Mouse (Mus musculus) embryonic facial prominence, embryonic 15.5 days (tissue): ENCODE data around the gene Cyp2t4. TPM values are rescaled to one million over a fixed set of nuclear protein-coding genes. Genes with fewer than 3 reads are reported as not detected.

Experiments used
- ATAC-seq: fragments of 200-750 bp; cut with Nextera tagmentation; 2 replicates; pipeline ENCODE4 v1.8.0; 2017; ENCODE audit warnings: low read depth, moderate TSS enrichment; ENCODE audit not compliant: insufficient number of reproducible peaks, low FRiP score, low TSS enrichment
- H3K27ac ChIP-seq: fragments of 300-500 bp; sonication (generic); replicated peaks from 2 replicates; pipeline ENCODE4 v1.5.1; 2015; ENCODE audit warnings: mild to moderate bottlenecking, inconsistent platforms
- H3K27me3 ChIP-seq: fragments of 300-500 bp; sonication (generic); 2 replicates; pipeline ENCODE4 v1.6.1; 2015; ENCODE audit warnings: inconsistent platforms
- H3K36me3 ChIP-seq: fragments of 300-500 bp; sonication (generic); 2 replicates; pipeline ENCODE4 v1.6.1; 2015; ENCODE audit warnings: mild to moderate bottlenecking, inconsistent platforms
- H3K4me1 ChIP-seq: fragments of 300-500 bp; sonication (generic); 2 replicates; pipeline ENCODE4 v1.6.1; 2015; ENCODE audit warnings: inconsistent platforms
- H3K4me2 ChIP-seq: fragments of 300-500 bp; sonication (generic); replicated peaks from 2 replicates; pipeline ENCODE4 v1.6.1; 2015; ENCODE audit warnings: mild to moderate bottlenecking, inconsistent platforms
- H3K4me3 ChIP-seq: fragments of 300-500 bp; sonication (generic); replicated peaks from 2 replicates; pipeline ENCODE4 v1.5.1; 2015; ENCODE audit warnings: mild to moderate bottlenecking, inconsistent platforms
- H3K9ac ChIP-seq: fragments of 300-500 bp; sonication (generic); 2 replicates; pipeline ENCODE4 v1.6.1; 2015; ENCODE audit warnings: inconsistent platforms
- H3K9me3 ChIP-seq: fragments of 300-500 bp; sonication (generic); replicated peaks from 2 replicates; pipeline ENCODE4 v1.6.1; 2016; ENCODE audit warnings: inconsistent platforms
- WGBS: fragments of 180-500 bp; shearing (Covaris S2); methylation state at CpG from one replicate; pipeline ENCODE4 v1.1.7; 2015; 5-methylcytosine and 5-hydroxymethylcytosine counted together
- polyA plus RNA-seq: library from polyadenylated mRNA; unstranded; fragments of >200 nt; fragmentation: Nextera tagmentation; extraction: Ambion mirVana; gene quantifications from 2 replicates; pipeline ENCODE4 v1.2.1, GENCODE M21; 2015

Cyp2t4 gene
- polyA plus RNA-seq, 1 experiment from 2014 or later, result 2.1 TPM

- peaks cover 33% of the 10 kb centered on the region for H3K36me3 ChIP-seq
Observed at GRCm38 (mm10) chr7:27168371-27168770, 14.9 kb downstream of the Cyp2t4 start.

GRCm38 (mm10) chr7:27170981-27171380 is 17.5 kb downstream of the Cyp2t4 start:
- Histone ChIP-seq H3K9ac (no peak overlapping the region), H3K27ac (no peak overlapping the region), H3K27me3 (no peaks in the 10 kb centered on the region), H3K4me3 (no peak overlapping the region), H3K4me2 (no peak overlapping the region), H3K36me3 (peaks cover 44% of the 10 kb centered on the region), H3K9me3 (no peaks in the 10 kb centered on the region), H3K4me1 (peaks cover 13% of the 10 kb centered on the region)
- no peak for ATAC-seq
- WGBS, result 91% methylated on average over 3 of the region's 3 CpGs

More at GRCm38 (mm10) chr7:27168371-27168770, 14.9 kb downstream of the Cyp2t4 start:
- H3K9me3 ChIP-seq, result no peaks in the 10 kb centered on the region
- no peak for ATAC-seq
- WGBS, result 89% methylated on average over 5 of the region's 5 CpGs
- H3K9ac ChIP-seq, result no peak overlapping the region
- H3K27ac ChIP-seq, result no peak overlapping the region
- H3K4me2 ChIP-seq, result no peak overlapping the region
- H3K4me1 ChIP-seq, result peaks cover 38% of the 10 kb centered on the region
- H3K27me3 ChIP-seq, result no peaks in the 10 kb centered on the region
- no peak overlapping the region for H3K4me3 ChIP-seq

DNA sequence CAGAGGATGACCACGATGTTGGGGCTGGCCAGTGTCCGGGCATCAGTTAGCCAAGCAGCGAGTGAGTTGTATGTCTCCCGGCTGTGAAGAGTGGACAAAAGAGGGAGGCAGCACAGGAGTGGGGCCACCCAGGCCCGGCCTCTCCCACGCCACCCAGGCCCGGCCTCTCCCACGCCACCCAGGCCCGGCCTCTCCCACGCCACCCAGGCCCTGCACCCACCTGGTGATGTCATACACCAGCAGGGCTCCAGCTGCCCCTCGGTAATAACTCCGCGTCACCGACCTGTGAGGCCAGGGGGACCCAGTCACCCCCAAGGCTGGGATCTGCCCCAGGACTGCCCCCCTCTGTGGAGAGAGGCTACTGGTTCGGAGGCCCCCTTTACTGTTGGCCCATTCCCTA is 21.0 kb downstream of the Cyp2t4 start:
- H3K27ac ChIP-seq, result no peak overlapping the region
- H3K4me1 ChIP-seq, result peaks cover 7% of the 10 kb centered on the region
- no peaks in the 10 kb centered on the region for H3K9me3 ChIP-seq
- peaks cover 44% of the 10 kb centered on the region for H3K36me3 ChIP-seq
- no peak overlapping the region for H3K9ac ChIP-seq
- H3K27me3 ChIP-seq, result no peaks in the 10 kb centered on the region
- no peak for ATAC-seq
- no peak overlapping the region for H3K4me3 ChIP-seq
- WGBS, result 93% methylated on average over 15 of the region's 15 CpGs
- no peak overlapping the region for H3K4me2 ChIP-seq

- Histone ChIP-seq H3K27me3 (no peaks in the 10 kb centered on the region), H3K36me3 (peaks cover 44% of the 10 kb centered on the region), H3K9me3 (no peaks in the 10 kb centered on the region), H3K4me3 (no peak overlapping the region), H3K9ac (no peak overlapping the region), H3K4me1 (peaks cover 7% of the 10 kb centered on the region), H3K27ac (no peak overlapping the region), H3K4me2 (no peak overlapping the region)
- ATAC-seq, result no peak
- WGBS, result 95% methylated on average over 7 of the region's 7 CpGs
Observed at GRCm38 (mm10) chr7:27174896-27175295, 21.4 kb downstream of the Cyp2t4 start.

DNA sequence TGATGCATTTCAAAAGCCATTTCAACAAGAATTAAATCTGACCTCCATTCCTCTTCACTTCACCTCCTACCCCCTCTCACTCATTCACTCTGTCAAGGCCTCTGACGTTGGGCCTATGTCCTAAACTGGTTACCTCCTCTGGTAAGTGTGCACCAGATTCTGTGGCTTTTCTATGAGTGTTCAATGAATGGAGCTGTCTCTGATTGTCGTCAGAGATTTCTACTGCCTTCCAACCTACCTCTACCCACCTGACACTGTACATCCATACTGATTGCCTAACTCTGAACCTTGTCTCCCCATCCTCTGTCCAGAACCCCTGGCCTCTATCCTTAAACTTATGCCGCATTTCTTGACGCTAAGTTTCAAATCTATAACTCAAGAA is 24.4 kb downstream of the Cyp2t4 start:
- peaks cover 24% of the 10 kb centered on the region for H3K36me3 ChIP-seq
- H3K27me3 ChIP-seq, result no peaks in the 10 kb centered on the region
- peak overlapping the region; percentile 98 for H3K27ac ChIP-seq
- ATAC-seq, result no peak
- WGBS, result 18% methylated on average over 4 of the region's 4 CpGs
- H3K4me2 ChIP-seq, result peak overlapping the region; percentile 57
- H3K9ac ChIP-seq, result 0 out of 2 replicates have a peak overlapping the region, but pooled peaks have one; percentile 47
- peaks cover 7% of the 10 kb centered on the region for H3K4me1 ChIP-seq
- no peaks in the 10 kb centered on the region for H3K9me3 ChIP-seq
- H3K4me3 ChIP-seq, result peak overlapping the region; percentile 74

DNA sequence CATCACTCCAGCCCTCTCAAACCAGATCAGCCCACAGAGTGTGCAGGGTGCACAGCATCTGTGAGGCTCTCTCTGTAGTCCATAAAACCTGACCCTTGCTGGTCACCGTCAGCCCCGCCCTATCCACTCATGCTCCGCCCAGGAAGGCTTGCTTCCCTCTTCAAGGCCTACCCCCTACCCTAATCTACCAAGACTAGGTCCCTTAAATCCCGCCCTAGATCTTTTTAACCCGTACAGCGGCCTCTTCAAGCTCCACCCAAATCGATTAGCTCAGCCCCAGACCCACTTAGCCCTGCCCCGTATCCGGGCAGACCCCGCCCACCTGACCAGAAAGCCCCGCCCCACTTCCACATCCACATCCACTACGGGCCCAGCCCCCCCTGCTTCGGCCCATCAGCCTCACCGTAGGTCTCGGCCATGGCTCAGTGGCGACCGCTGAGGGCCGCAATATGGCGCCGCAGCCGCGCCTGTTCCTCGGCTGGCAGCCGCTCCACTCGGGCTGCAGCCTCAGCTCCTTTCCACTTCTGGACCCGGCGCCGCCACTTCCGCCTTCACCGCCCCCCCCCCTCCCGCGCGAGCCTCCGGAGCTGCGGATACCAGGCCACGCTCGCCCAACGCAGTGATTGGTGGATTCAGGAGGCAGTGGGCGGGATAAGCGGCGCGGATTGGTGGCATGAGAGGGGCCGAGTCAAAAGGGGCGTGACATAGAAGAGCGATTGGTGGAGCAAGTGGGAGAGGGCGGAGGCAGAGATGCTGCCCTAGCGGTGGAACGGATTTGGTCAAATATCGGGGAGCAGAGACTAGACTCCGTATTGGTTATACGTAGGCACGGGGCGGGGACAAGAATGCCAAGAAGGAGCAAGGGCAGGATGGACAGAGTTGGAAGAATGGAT is 25.1 kb downstream of the Cyp2t4 start, which contains the start of gene Rab4b:
TSS of gene Rab4b (minus strand) at position 573 of the 893 bp plus-strand sequence.
- Histone ChIP-seq H3K36me3 (peaks cover 24% of the 10 kb centered on the region), H3K27ac (peak within 1 kb of the TSS; percentile 98), H3K9ac (peak within 1 kb of the TSS; percentile 47), H3K4me1 (peaks cover 7% of the 10 kb centered on the region), H3K4me2 (peak within 1 kb of the TSS; percentile 57), H3K27me3 (no peaks in the 10 kb centered on the region), H3K4me3 (peak within 1 kb of the TSS; percentile 74), H3K9me3 (no peaks in the 10 kb centered on the region)
- peak; percentile 98 for ATAC-seq
- under 1% methylated on average over 53 of the region's 53 CpGs for WGBS

DNA sequence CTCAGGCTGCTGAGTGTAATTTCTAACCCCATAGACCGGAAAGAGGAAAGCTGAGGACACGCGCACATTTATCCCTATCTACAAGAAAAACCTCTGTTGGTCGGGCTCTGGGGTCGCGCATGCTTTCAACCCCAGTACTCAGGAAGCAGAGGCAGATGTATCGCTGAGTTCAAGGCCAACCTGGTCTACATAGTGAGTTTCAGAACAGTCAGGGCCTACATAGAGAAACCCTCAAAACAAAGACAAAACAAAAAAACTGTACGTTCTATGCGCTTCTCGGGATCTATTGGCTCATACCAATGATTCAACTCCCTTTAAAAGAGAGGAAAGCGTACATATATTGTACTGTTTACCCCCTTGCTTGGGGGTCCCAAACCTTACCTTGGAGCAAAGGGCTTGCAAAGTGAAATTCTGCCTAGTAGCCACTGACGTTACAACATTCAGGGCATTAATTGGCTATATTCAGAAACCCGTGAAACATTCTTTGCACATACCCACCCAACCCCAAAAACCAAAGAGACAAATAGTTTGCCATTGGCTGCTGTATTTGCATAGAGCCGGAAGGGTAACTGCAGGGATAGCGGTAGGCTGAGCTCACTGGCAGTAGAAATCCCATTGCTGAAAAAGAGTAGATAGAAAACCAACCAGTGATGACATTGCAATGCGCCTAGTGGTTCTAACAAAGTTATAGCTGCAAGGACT is 25.9 kb downstream of the Cyp2t4 start:
- Histone ChIP-seq H3K27me3 (no peaks in the 10 kb centered on the region), H3K36me3 (peaks cover 20% of the 10 kb centered on the region), H3K9ac (0 out of 2 replicates have a peak overlapping the region, but pooled peaks have one; percentile 34), H3K4me1 (peaks cover 7% of the 10 kb centered on the region), H3K27ac (peak overlapping the region; percentile 80), H3K4me3 (peak overlapping the region; percentile 74), H3K4me2 (peak overlapping the region; percentile 57), H3K9me3 (no peaks in the 10 kb centered on the region)
- whole genome bisulfite sequencing, result 46% methylated on average over 16 of the region's 16 CpGs
- ATAC-seq, result no peak

DNA sequence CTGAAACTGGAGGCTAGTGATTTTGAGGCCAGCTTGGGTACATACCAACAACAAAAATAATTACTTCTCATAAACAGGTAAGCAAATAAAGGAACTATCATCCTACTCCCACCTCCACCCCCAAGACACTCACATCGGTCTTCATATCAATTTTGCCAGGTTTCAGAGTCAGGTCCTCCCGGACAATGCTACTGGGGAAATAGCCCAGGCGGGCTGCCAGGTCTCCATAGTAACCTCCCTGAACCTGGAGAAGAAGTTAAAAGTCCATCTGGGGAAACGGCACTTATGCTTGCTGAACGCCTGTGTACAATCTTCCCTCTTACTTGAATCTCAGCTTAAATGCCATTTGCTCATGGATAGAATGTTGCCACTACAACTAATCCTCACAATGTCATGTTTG is 26.5 kb downstream of the Cyp2t4 start:
- Histone ChIP-seq H3K27me3 (no peaks in the 10 kb centered on the region), H3K27ac (peak overlapping the region; percentile 80), H3K9me3 (no peaks in the 10 kb centered on the region), H3K36me3 (peaks cover 20% of the 10 kb centered on the region), H3K4me3 (peak overlapping the region; percentile 74), H3K4me2 (peak overlapping the region; percentile 57; the same call in 1 of the 2 replicates), H3K9ac (no peak overlapping the region), H3K4me1 (peaks cover 7% of the 10 kb centered on the region)
- WGBS, result 74% methylated on average over 5 of the region's 5 CpGs
- ATAC-seq, result no peak

- peak within 1 kb of the TSS; percentile 80 for H3K27ac ChIP-seq
- no peak for ATAC-seq
- H3K9ac ChIP-seq, result no peak within 1 kb of the TSS
- peaks cover 7% of the 10 kb centered on the region for H3K4me1 ChIP-seq
- H3K36me3 ChIP-seq, result peaks cover 27% of the 10 kb centered on the region
- WGBS, result 68% methylated on average over 14 of the region's 14 CpGs
- peak within 1 kb of the TSS; percentile 74 for H3K4me3 ChIP-seq
- no peaks in the 10 kb centered on the region for H3K9me3 ChIP-seq
- no peaks in the 10 kb centered on the region for H3K27me3 ChIP-seq
- peak within 1 kb of the TSS; percentile 57; the same call in 1 of the 2 replicates for H3K4me2 ChIP-seq
Observed at GRCm38 (mm10) chr7:27180837-27181695, 27.6 kb downstream of the Cyp2t4 start, which contains the start of the genes Gm21983 and Mia. Gene Gm21983, minus strand, starts transcription at chr7:27181086. Gene Mia, minus strand, starts transcription at chr7:27181157.

DNA sequence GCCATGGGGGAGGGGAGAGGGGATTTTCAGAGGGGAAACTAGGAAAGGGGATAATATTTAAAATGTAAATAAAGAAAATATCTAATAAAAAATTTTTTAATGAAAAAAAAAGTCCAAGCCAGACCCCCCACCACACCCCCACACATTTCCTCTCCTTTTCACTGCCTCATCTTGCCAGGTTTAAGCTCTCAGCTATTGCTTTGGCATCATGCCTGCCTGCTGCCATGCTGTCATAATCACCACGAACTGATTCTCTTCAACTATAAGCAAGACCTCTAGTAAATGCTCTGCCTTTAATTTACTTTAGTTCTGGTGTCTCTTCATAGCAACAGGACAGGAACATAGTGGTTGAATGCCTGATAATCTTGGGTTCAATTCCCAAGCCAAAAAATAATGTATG is 29.0 kb downstream of the Cyp2t4 start:
- H3K27ac ChIP-seq, result no peak overlapping the region

More for the DNA sequence above, 29.0 kb downstream of the Cyp2t4 start:
- H3K4me3 ChIP-seq, result no peak overlapping the region
- WGBS, result 58% methylated on average over 1 of the region's 1 CpGs
- no peak overlapping the region for H3K9ac ChIP-seq
- H3K27me3 ChIP-seq, result no peaks in the 10 kb centered on the region
- ATAC-seq, result no peak
- H3K4me1 ChIP-seq, result peaks cover 7% of the 10 kb centered on the region
- no peak overlapping the region for H3K4me2 ChIP-seq
- H3K9me3 ChIP-seq, result no peaks in the 10 kb centered on the region
- peaks cover 41% of the 10 kb centered on the region for H3K36me3 ChIP-seq
